Mouse (Mus musculus): Measurements from ENCODE around the gene Gapvd1. TPM values are rescaled to one million over a fixed set of nuclear protein-coding genes. Genes with fewer than 3 reads are reported as not detected.

Gapvd1 gene
- polyA plus RNA-seq, 1 experiment from 2014 or later = 84.6 TPM

DNA sequence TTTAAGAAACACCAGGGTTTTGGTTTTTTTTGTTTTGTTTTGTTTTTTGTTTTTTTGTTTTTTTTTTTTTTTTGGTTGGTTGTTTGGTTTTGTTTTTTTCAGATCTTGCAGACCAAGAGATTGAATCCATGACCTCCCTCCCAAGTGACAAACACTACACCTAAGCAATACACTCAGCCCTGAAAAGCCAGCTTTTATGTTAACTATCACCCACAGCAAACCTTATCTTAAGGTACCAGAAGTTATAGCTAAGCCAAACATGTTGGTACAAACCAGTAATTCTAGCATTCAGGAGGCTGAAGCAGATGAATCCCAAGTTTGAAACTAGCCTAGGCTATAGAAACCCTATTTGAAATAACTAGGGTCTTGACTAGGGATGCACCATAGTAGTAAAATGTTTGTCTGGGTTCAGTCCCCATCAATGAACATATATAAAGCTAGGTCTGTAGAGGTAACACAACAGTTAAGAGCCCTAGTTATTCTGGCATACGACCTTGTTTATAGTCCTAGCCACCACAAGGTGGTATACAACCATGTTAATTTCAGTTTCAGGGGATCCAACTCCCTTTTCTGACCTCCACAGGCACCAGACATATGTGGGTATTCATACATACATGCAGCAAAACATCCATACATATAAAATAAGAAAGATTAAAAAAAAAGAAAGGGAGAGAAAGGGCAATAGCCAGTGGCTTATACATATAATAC is 15.2 kb downstream of the Gapvd1 start:
- H3K27me3 ChIP-seq = no peaks in the 10 kb centered on the region
- H3K9me3 ChIP-seq (replicated peaks) = no peaks in the 10 kb centered on the region
- no peak for ATAC-seq (replicated peaks; ENCODE audit: low FRiP score)
- no peak overlapping the region for H3K4me3 ChIP-seq (replicated peaks)
- 72% methylated on average over 1 of the region's 1 CpGs for WGBS
- H3K27ac ChIP-seq = no peak overlapping the region
- no peaks in the 10 kb centered on the region for H3K4me1 ChIP-seq
- H3K4me2 ChIP-seq = no peak overlapping the region
- no peak overlapping the region for H3K9ac ChIP-seq
- H3K36me3 ChIP-seq = 0 out of 2 replicates have a peak, but pooled peaks cover 4% of the 10 kb centered on the region

DNA sequence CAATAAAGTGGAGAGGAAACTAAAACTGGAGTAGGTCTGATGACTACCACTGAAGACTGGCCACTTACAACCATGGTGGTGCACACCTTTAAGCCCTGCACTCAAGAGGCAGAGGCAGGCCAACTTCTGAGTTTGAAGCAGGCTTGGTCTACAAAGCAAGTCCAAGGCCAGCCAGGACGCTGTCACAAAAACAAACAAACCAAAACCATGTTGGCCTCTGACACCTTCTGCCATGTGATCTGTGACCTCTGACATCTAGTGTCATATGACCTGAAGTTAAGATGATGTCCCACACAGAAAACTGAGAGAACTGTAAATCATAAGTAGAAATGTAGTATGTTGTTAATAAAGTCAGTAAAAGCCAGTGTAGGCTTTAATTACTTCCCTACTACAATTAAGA is 17.1 kb downstream of the Gapvd1 start:
- Histone ChIP-seq H3K27me3 (no peaks in the 10 kb centered on the region), H3K27ac (no peak overlapping the region), H3K4me1 (no peaks in the 10 kb centered on the region), H3K4me2 (no peak overlapping the region), H3K36me3 (0 out of 2 replicates have a peak, but pooled peaks cover 11% of the 10 kb centered on the region), H3K4me3 (replicated peaks) (no peak overlapping the region), H3K9me3 (replicated peaks) (no peaks in the 10 kb centered on the region), H3K9ac (no peak overlapping the region)
- ATAC-seq (replicated peaks; ENCODE audit: low FRiP score) = no peak
- WGBS = 43% methylated on average over 1 of the region's 1 CpGs

DNA sequence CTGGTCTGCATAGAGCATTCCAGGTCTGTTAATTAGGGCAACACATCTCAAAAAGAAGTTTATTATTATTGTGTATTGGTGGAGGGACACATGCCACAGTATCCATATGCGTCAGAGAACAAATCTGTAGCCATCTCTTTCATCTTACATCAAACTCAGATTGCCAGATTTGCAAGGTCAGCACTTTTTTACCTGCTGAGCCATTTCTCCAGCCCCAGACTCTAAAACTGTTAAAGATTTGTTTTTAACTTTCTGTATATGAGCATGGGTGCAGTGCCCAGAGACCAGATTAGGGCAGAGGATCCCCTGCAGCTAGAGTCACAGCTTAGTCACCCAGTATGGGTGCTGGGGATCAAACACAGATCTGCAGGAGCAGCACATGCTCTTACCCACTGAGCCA is 18.4 kb downstream of the Gapvd1 start:
- WGBS = 95% methylated on average over 1 of the region's 1 CpGs
- H3K9me3 ChIP-seq (replicated peaks) = no peaks in the 10 kb centered on the region
- H3K4me2 ChIP-seq = no peak overlapping the region
- no peaks in the 10 kb centered on the region for H3K27me3 ChIP-seq
- H3K36me3 ChIP-seq = 0 out of 2 replicates have a peak, but pooled peaks cover 7% of the 10 kb centered on the region
- no peak overlapping the region for H3K9ac ChIP-seq
- H3K4me1 ChIP-seq = no peaks in the 10 kb centered on the region
- no peak overlapping the region for H3K4me3 ChIP-seq (replicated peaks)
- no peak overlapping the region for H3K27ac ChIP-seq
- ATAC-seq (replicated peaks; ENCODE audit: low FRiP score) = no peak

DNA sequence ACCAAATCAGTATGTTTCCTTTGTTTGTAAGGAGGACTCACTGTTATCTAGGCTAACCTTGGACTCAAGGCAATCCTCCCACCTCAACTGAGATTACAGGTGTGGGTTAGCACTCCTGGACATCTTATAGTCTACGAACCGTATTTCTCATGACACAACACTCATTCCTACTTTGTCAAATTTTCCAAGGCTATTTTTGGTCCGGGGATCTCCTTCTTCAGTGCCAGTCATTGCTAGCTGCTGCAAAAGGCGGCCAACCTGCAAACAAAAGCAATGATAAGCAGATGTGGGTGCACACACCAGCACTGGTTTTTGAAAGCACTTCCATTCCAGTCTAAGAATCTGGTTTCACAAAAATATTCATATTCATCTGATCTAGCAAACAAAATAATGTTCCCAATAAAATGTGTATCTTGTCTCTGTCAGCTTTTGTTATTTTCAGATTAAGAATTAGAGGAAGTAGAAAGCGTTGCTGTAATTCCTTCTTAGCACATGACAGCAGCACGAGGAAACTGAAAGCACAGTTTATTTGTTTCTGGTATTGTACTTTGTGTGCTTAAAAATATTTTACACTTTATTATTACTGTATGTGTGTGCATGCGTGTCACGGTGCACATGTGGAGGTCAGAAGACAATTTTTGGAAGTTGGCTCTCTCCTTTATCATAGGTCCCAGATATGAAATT is 27.8 kb downstream of the Gapvd1 start:
- H3K4me3 ChIP-seq (replicated peaks) = no peak overlapping the region
- no peak for ATAC-seq (replicated peaks; ENCODE audit: low FRiP score)
- 96% methylated on average over 8 of the region's 8 CpGs for WGBS
- no peak overlapping the region for H3K27ac ChIP-seq
- no peaks in the 10 kb centered on the region for H3K9me3 ChIP-seq (replicated peaks)
- H3K27me3 ChIP-seq = no peaks in the 10 kb centered on the region
- peaks cover 69% of the 10 kb centered on the region for H3K36me3 ChIP-seq
- H3K4me1 ChIP-seq = no peaks in the 10 kb centered on the region
- H3K4me2 ChIP-seq = no peak overlapping the region
- H3K9ac ChIP-seq = no peak overlapping the region

DNA sequence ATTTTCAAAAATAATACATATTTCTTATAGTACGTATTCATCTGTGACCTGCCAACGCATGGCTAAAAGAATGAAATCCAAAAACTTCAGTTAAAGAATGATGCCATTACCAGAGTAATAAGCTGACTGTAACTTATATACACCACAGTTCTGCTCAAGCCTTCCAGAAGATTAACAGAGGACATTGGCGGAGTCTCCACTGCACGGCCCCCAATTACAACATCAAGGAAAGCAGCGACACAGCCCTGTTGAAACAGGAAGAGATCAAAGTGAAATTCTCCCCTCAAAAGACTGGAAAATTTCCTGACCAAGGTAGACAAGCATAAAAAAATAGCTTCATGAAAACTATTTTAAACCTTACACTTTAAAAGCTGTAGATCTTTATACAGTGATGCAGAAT is 29.8 kb downstream of the Gapvd1 start:
- H3K9me3 ChIP-seq (replicated peaks) = no peaks in the 10 kb centered on the region
- H3K27ac ChIP-seq = no peak overlapping the region
- peaks cover 86% of the 10 kb centered on the region for H3K36me3 ChIP-seq
- no peak for ATAC-seq (replicated peaks; ENCODE audit: low FRiP score)
- H3K4me3 ChIP-seq (replicated peaks) = no peak overlapping the region
- H3K9ac ChIP-seq = no peak overlapping the region
- no peaks in the 10 kb centered on the region for H3K4me1 ChIP-seq
- H3K4me2 ChIP-seq = no peak overlapping the region
- no peaks in the 10 kb centered on the region for H3K27me3 ChIP-seq
- WGBS = 95% methylated on average over 5 of the region's 5 CpGs

DNA sequence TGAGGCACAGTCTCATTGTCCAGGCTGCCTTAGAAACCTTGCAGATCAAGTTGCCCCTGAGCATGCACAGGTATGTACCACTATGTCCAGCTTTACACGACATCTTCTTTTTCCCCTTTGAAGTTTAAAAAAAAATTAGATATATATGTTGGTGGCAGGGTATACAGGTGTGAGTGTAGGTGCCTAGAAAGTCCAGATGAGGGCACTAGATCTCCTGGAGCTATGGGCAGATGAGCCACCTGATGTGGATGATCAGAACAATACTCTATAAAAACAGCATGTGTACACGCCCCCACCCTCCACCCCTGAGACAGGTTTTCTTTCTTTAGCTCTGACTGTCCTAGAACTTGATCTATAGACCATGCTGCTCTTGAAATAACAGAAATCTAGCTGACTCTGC is 36.8 kb downstream of the Gapvd1 start:
- ATAC-seq (replicated peaks; ENCODE audit: low FRiP score) = no peak
- Histone ChIP-seq H3K4me1 (no peaks in the 10 kb centered on the region), H3K36me3 (peaks cover 84% of the 10 kb centered on the region), H3K27me3 (no peaks in the 10 kb centered on the region), H3K9ac (no peak overlapping the region), H3K4me2 (no peak overlapping the region), H3K27ac (no peak overlapping the region), H3K9me3 (replicated peaks) (no peaks in the 10 kb centered on the region), H3K4me3 (replicated peaks) (no peak overlapping the region)
- 81% methylated on average over 2 of the region's 2 CpGs for WGBS

DNA sequence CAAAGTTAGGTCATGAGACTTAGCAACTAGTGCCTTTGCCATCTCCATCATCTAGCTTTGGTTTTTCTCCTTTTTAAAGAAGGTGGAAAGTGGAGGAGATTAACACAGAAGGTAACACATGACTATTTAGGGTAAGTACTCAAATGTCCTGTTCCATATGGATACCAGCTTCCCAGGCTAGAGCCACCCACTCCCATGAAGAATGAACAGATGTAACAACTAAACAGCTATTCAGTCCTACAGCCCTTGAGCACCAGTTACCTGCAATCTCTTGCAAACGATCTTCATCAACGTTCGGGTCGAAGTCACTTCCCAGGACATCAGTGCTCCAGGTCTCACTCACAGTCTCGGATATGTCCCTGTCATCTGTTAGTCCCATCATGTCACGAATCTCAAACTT is 43.1 kb downstream of the Gapvd1 start:
- H3K9me3 ChIP-seq (replicated peaks) = no peaks in the 10 kb centered on the region
- peaks cover 93% of the 10 kb centered on the region for H3K36me3 ChIP-seq
- H3K9ac ChIP-seq = no peak overlapping the region
- WGBS = 95% methylated on average over 6 of the region's 6 CpGs
- no peaks in the 10 kb centered on the region for H3K27me3 ChIP-seq
- H3K4me1 ChIP-seq = no peaks in the 10 kb centered on the region
- ATAC-seq (replicated peaks; ENCODE audit: low FRiP score) = no peak
- H3K27ac ChIP-seq = no peak overlapping the region
- no peak overlapping the region for H3K4me2 ChIP-seq
- no peak overlapping the region for H3K4me3 ChIP-seq (replicated peaks)

DNA sequence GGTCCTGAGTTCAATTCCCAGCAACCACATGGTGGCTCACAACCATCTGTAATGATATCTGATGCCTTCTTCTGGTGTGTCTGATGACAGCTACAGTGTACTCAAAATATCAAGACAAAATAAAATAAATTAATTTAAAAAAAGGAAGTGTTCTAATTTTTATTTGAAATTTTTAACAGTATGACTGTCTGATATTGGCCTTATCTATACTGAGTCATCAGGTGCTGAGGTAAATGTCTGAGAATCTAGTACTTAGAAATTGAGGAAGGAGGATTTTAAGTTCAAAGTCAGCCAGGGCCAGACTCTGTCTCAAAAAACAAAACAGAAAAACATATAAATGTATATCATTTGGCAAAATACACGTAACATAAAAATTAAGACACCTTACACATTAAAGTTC is 46.4 kb downstream of the Gapvd1 start:
- no peaks in the 10 kb centered on the region for H3K9me3 ChIP-seq (replicated peaks)
- ATAC-seq (replicated peaks; ENCODE audit: low FRiP score) = no peak
- peaks cover 95% of the 10 kb centered on the region for H3K36me3 ChIP-seq
- no peaks in the 10 kb centered on the region for H3K27me3 ChIP-seq
- H3K4me3 ChIP-seq (replicated peaks) = no peak overlapping the region
- H3K27ac ChIP-seq = no peak overlapping the region
- H3K4me2 ChIP-seq = no peak overlapping the region
- H3K9ac ChIP-seq = no peak overlapping the region
- WGBS = 86% methylated on average over 1 of the region's 1 CpGs
- no peaks in the 10 kb centered on the region for H3K4me1 ChIP-seq

DNA sequence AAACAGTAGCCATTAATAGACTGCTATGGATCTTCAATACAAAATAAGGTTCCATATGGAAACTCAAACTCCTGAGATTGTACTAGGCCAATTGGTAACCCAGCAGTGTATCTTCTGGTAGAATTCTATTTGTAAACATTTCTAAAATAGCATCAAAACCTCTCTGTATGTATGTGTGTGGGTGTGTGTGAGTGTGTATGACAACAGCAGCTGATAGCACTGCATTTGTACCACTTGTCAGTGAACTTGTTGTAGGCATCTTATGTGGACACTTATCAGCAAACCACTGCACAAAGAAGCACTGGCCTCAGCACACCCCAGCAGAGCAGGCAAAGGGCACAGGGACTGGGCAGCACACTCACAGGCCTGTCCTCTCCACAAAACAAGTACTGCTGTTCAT is 58.4 kb downstream of the Gapvd1 start:
- Histone ChIP-seq H3K4me3 (replicated peaks) (no peak overlapping the region), H3K4me1 (no peaks in the 10 kb centered on the region), H3K9ac (no peak overlapping the region), H3K27me3 (no peaks in the 10 kb centered on the region), H3K9me3 (replicated peaks) (no peaks in the 10 kb centered on the region), H3K4me2 (no peak overlapping the region), H3K27ac (no peak overlapping the region), H3K36me3 (peaks cover 91% of the 10 kb centered on the region)
- no peak for ATAC-seq (replicated peaks; ENCODE audit: low FRiP score)

DNA sequence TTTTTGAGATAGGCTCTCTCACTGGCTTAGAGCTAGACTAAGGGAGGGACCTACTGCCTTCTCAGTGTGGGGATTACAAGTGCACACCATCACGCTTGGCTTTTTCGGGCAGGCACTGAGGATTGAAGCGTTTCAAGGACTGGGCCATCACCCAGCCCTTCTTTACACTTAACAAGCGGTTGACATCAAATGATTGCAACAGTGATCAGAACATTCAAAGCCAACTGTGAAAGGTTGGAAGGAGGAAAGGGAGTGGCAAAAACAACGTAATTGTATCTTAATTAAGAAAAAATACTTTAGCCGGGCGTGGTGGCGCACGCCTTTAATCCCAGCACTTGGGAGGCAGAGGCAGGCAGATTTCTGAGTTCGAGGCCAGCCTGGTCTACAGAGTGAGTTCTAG is 62.2 kb downstream of the Gapvd1 start:
- Histone ChIP-seq H3K36me3 (peaks cover 92% of the 10 kb centered on the region), H3K9ac (no peak overlapping the region), H3K27ac (no peak overlapping the region), H3K4me1 (no peaks in the 10 kb centered on the region), H3K9me3 (replicated peaks) (no peaks in the 10 kb centered on the region), H3K4me2 (no peak overlapping the region), H3K4me3 (replicated peaks) (no peak overlapping the region), H3K27me3 (no peaks in the 10 kb centered on the region)
- no peak for ATAC-seq (replicated peaks; ENCODE audit: low FRiP score)
- WGBS = 97% methylated on average over 10 of the region's 10 CpGs

DNA sequence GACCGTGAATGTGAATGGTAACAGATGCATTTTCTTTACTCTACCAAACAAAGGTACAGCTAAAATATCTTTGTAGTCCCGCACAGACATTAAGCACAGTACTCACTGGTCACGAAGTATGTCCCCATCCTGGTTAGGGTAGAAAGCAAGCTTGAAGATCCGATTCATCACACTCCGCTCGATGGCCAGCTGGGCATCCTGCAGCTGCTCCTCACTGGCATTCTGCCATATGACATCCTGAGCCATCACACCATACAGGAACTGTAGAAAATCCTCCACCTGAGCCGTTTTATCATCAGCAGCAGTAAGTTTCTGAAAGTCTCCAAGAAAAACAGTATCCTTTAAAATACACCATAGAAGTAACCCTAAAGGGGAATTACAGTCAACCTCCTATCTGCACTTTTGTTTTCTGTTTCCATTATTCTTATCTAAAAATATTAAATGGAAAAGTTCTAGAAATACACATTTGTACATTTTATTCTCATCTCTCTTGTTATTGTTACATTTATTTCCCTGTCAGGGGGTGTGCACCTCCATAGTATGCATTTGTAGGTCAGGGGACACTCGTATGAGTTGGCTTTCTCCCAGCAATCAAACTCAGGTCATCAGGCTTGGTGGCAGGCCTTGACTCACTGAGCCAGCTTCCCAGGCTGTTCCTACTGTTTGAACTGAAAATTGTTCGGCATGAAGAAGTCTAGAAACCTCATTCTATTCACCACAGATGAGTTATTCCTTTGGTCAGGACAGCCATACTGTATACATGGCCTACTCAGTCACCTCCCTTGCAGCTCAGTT is 70.8 kb downstream of the Gapvd1 start:
- Histone ChIP-seq H3K4me2 (no peak overlapping the region), H3K9me3 (replicated peaks) (no peaks in the 10 kb centered on the region), H3K4me1 (no peaks in the 10 kb centered on the region), H3K27ac (no peak overlapping the region), H3K9ac (no peak overlapping the region), H3K27me3 (no peaks in the 10 kb centered on the region), H3K4me3 (replicated peaks) (no peak overlapping the region), H3K36me3 (peaks cover 80% of the 10 kb centered on the region)
- 93% methylated on average over 9 of the region's 9 CpGs for WGBS
- no peak for ATAC-seq (replicated peaks; ENCODE audit: low FRiP score)

DNA sequence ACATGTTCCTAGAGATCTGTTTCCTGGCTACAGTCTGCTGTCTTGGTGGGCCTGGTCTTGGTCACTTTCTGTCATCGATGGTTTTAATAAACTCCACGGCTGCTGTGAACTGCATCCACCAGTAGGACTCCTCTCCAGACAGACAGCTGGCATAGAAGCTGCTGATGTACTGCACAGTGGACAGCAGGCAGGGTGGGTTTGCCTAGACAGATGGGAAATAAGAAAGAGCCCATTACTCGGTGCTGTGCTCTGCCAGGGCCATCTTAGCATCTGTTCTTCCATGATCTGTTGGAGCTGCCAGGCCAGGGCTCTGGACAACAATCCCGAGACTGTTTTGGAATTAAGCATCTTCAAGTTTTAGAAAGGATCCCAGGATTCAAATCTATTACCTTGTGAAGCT is 77.1 kb downstream of the Gapvd1 start:
- Histone ChIP-seq H3K4me2 (no peak overlapping the region), H3K27me3 (no peaks in the 10 kb centered on the region), H3K27ac (no peak overlapping the region), H3K9ac (no peak overlapping the region), H3K36me3 (peaks cover 75% of the 10 kb centered on the region), H3K4me3 (replicated peaks) (no peak overlapping the region), H3K9me3 (replicated peaks) (no peaks in the 10 kb centered on the region), H3K4me1 (no peaks in the 10 kb centered on the region)
- no peak for ATAC-seq (replicated peaks; ENCODE audit: low FRiP score)
- whole genome bisulfite sequencing = 93% methylated on average over 4 of the region's 4 CpGs

Measured in kidney, embryonic 15.5 days (tissue).